Mouse (Mus musculus) cortical plate, adult 2 months (tissue): ENCODE data around the gene Sptb.

Experiments used
- CTCF ChIP-seq: fragments of 200-500 bp; IDR thresholded peaks from 2 replicates; pipeline ENCODE4 v1.5.1; 2011; ENCODE audit warnings: mild to moderate bottlenecking, control low read depth, low read length; ENCODE audit not compliant: insufficient read depth; ENCODE audit errors: extremely low read depth
- POLR2A ChIP-seq: fragments of 200-500 bp; IDR thresholded peaks from 2 replicates; pipeline ENCODE4 v1.6.1; 2011; ENCODE audit warnings: mild to moderate bottlenecking, low read length, control low read depth; ENCODE audit not compliant: insufficient read depth; ENCODE audit errors: extremely low read depth

DNA sequence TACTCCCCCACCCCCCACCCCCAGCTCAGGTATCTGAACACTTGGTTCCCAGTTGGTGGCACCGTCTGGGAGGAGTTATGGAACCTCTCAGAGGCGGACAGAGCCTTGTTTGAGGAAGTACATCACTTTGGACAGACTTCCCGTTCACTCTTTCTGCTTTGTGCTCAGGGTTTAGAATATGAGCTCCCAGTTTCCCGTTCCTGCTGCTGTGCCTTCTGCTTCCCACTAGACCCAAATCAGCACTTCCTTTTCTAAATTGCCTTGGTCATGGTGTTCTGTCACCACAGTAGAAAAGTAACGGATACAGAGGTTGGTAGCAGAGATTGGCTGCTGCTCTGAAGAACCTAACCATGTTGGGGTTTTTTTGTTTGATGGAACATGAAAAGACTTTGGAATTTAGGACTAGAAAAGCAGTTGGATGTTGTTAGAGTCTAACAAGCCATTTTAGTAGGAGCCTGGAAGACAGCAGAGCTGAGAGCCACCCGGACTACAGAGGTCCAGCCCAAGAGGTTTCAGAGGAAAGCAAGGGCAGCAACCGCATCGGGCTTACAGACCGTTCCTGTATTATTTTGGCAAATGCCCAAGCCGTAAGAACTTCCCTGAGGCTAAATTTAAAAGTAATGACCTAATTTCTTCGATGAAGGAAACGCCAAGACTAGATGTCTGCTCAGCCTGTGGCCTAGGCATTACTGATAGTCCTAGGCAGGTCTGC, 95.3 kb downstream of the Sptb start:
- no peak for TF ChIP-seq CTCF
- TF ChIP-seq POLR2A: no peak
